Mouse (Mus musculus) G1E (cell line): ENCODE results near the gene Gpc6. TPM values are rescaled to one million over a fixed set of nuclear protein-coding genes. Genes with fewer than 3 reads are reported as not detected.

Experiments
- ATAC-seq: 2 replicates; pipeline ENCODE4 v1.8.0; 2016; ENCODE audit warnings: mild to moderate bottlenecking; ENCODE audit not compliant: insufficient number of reproducible peaks, poor library complexity, low FRiP score, severe bottlenecking; ENCODE audit errors: extremely low read depth
- DNase-seq: peaks from one replicate; pipeline ENCODE4 v3.0.0; 2012; ENCODE audit warnings: low spot score
- H3K27me3 ChIP-seq: 2 replicates; pipeline ENCODE4 v1.6.1; 2012; ENCODE audit warnings: mild to moderate bottlenecking, low read length, inconsistent platforms; ENCODE audit not compliant: insufficient read depth
- H3K36me3 ChIP-seq: replicated peaks from 2 replicates; pipeline ENCODE3; 2012; ENCODE audit warnings: mild to moderate bottlenecking, inconsistent platforms
- H3K4me1 ChIP-seq: 2 replicates; pipeline ENCODE4 v1.6.1; 2012; ENCODE audit warnings: low read depth, low read length, inconsistent platforms, mixed read lengths; ENCODE audit not compliant: insufficient read depth
- H3K4me3 ChIP-seq: 2 replicates; pipeline ENCODE4 v1.5.1; 2012; ENCODE audit warnings: low read depth, mild to moderate bottlenecking, inconsistent platforms, low read length, moderate library complexity, mixed read lengths
- H3K9me3 ChIP-seq: replicated peaks from 2 replicates; pipeline ENCODE4 v1.6.1; 2012; ENCODE audit warnings: inconsistent platforms
- CTCF ChIP-seq: IDR thresholded peaks from 2 replicates; pipeline ENCODE4 v1.5.1; 2012; ENCODE audit warnings: low read depth, low read length, inconsistent platforms, mixed read lengths
- GATA1 ChIP-seq: IDR thresholded peaks from 2 replicates; pipeline ENCODE4 v1.6.1; 2012; ENCODE audit warnings: borderline replicate concordance, low read length, inconsistent platforms, mixed read lengths
- GATA2 ChIP-seq: IDR thresholded peaks from 2 replicates; pipeline ENCODE4 v1.6.1; 2012; ENCODE audit warnings: low read depth, low read length, inconsistent platforms, borderline replicate concordance
- POLR2AphosphoS5 ChIP-seq: IDR thresholded peaks from 2 replicates; pipeline ENCODE4 v1.6.1; 2012; ENCODE audit warnings: low read depth, low read length, inconsistent platforms; ENCODE audit not compliant: insufficient replicate concordance
- TAL1 ChIP-seq: conservative IDR thresholded peaks from 2 replicates; pipeline ENCODE4 v1.6.1; 2012; ENCODE audit warnings: low read depth, low read length, inconsistent platforms, mixed read lengths
- polyA plus RNA-seq: library from polyadenylated mRNA; stranded (reverse); fragments of >175 nt; gene quantifications from 2 replicates; pipeline ENCODE4 v1.2.3, GENCODE M21; 2012
- total RNA-seq, 2 experiments: library from RNA; stranded (forward) in 1 of 2; stranded (reverse) in 1 of 2; fragments of 200-1000 nt in 1 of 2; fragments of >200 nt in 1 of 2; fragmentation: Nextera tagmentation in 1 of 2; gene quantifications; 2 replicates each; pipeline ENCODE4 v1.2.3; 2014 to 2017

Gpc6 gene
- total and polyA plus RNA-seq, 3 experiments = 0.22 TPM; not detected in 2

GRCm38 (mm10) chr14:117681321-117681921, 756.3 kb downstream of the Gpc6 start:
- Histone ChIP-seq H3K4me1 (no peaks in the 10 kb centered on the region), H3K36me3 (no peaks in the 10 kb centered on the region), H3K9me3 (peaks cover 48% of the 10 kb centered on the region), H3K27me3 (no peaks in the 10 kb centered on the region), H3K4me3 (no peak overlapping the region)
- DNase-seq (no peak), ATAC-seq (no peak)
- TF ChIP-seq CTCF (no peak), POLR2AphosphoS5 (no peak), GATA1 (no peak), TAL1 (no peak), GATA2 (no peak)

GRCm38 (mm10) chr14:117683149-117683548, 758.0 kb downstream of the Gpc6 start:
- Histone ChIP-seq H3K4me3 (no peak overlapping the region), H3K27me3 (no peaks in the 10 kb centered on the region), H3K36me3 (no peaks in the 10 kb centered on the region), H3K4me1 (no peaks in the 10 kb centered on the region), H3K9me3 (peaks cover 55% of the 10 kb centered on the region)
- TF ChIP-seq GATA1 (no peak), TAL1 (no peak), POLR2AphosphoS5 (no peak), CTCF (no peak), GATA2 (no peak)
- DNase-seq (no peak), ATAC-seq (no peak)

GRCm38 (mm10) chr14:117689848-117690247, 764.7 kb downstream of the Gpc6 start:
- Histone ChIP-seq H3K9me3 (peaks cover 54% of the 10 kb centered on the region), H3K27me3 (no peaks in the 10 kb centered on the region), H3K4me1 (no peaks in the 10 kb centered on the region), H3K4me3 (no peak overlapping the region), H3K36me3 (no peaks in the 10 kb centered on the region)
- TF ChIP-seq GATA1 = no peak
- TF ChIP-seq TAL1 = no peak
- TF ChIP-seq GATA2 = no peak
- TF ChIP-seq POLR2AphosphoS5 = no peak
- no peak for TF ChIP-seq CTCF
- ATAC-seq = no peak
- no peak for DNase-seq

- TF ChIP-seq GATA2 = no peak
- no peak for TF ChIP-seq POLR2AphosphoS5
- TF ChIP-seq TAL1 = no peak
- TF ChIP-seq GATA1 = no peak
- no peak for TF ChIP-seq CTCF
- DNase-seq (no peak), ATAC-seq (no peak)
- no peaks in the 10 kb centered on the region for H3K27me3 ChIP-seq
- no peaks in the 10 kb centered on the region for H3K36me3 ChIP-seq
- H3K4me3 ChIP-seq = no peak overlapping the region
- H3K4me1 ChIP-seq = no peaks in the 10 kb centered on the region
- H3K9me3 ChIP-seq = peaks cover 46% of the 10 kb centered on the region
These were observed 770.5 kb downstream of the Gpc6 start for GRCm38 (mm10) chr14:117695565-117695964.

GRCm38 (mm10) chr14:117700670-117701280, 775.7 kb downstream of the Gpc6 start:
- no peak for ATAC-seq
- no peaks in the 10 kb centered on the region for H3K27me3 ChIP-seq

GRCm38 (mm10) chr14:117708817-117709216, 783.7 kb downstream of the Gpc6 start:
- no peak for ATAC-seq
- no peaks in the 10 kb centered on the region for H3K4me1 ChIP-seq
- no peak for DNase-seq
- no peaks in the 10 kb centered on the region for H3K27me3 ChIP-seq
- H3K4me3 ChIP-seq = no peak overlapping the region
- H3K36me3 ChIP-seq = no peaks in the 10 kb centered on the region
- TF ChIP-seq GATA2 (no peak), POLR2AphosphoS5 (no peak), GATA1 (no peak), CTCF (no peak), TAL1 (no peak)
- H3K9me3 ChIP-seq = peaks cover 56% of the 10 kb centered on the region

More at GRCm38 (mm10) chr14:117700670-117701280, 775.7 kb downstream of the Gpc6 start:
- Histone ChIP-seq H3K9me3 (peaks cover 49% of the 10 kb centered on the region), H3K4me1 (no peaks in the 10 kb centered on the region), H3K4me3 (no peak overlapping the region), H3K36me3 (no peaks in the 10 kb centered on the region)
- no peak for DNase-seq
- no peak for TF ChIP-seq GATA1
- no peak for TF ChIP-seq POLR2AphosphoS5
- TF ChIP-seq GATA2 = no peak
- TF ChIP-seq CTCF = no peak
- no peak for TF ChIP-seq TAL1
